Mouse (Mus musculus): ENCODE data around the gene Ptprq.

Ptprq gene

DNA sequence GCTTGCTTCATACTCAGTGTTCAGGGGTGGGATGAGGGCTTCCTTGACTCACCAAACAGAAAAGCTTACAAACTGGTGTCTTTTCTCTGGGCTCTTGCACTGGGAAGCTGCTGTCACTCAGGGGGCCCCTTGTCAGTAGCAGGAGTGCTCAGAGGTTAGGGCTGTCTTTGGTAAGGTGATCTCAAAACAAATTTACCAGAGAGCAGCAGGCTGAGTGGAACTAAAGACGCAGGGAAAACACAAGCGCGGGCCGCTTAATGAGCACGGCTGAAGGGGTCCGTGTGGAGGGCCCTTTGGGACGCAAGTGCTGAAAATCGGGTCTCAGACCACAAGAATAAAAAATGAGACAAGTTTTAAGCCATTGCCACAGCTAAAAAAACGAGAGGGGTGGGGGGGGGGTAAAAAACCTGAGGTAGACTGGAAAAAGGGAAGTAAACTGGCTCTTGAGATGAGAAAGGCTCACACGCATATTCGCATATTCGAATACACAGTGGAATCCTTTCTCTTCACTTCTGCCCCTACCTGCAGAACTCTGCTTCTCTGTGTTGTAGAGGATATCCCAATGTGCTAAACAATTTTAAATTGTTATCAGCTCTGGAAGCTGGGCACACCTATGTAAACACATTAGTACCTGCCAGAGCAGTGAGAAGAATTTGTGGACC lies 231.1 kb downstream of the Ptprq start:
- no peak for DNase-seq (ENCODE audit: low read depth, low spot score)
- Histone ChIP-seq H3K36me3 (ENCODE audit: control insufficient read depth, insufficient read depth, low read length, poor library complexity, severe bottlenecking) (no peaks in the 10 kb centered on the region), H3K27me3 (ENCODE audit: control insufficient read depth, insufficient read depth, low read length, poor library complexity, severe bottlenecking) (no peaks in the 10 kb centered on the region)

DNA sequence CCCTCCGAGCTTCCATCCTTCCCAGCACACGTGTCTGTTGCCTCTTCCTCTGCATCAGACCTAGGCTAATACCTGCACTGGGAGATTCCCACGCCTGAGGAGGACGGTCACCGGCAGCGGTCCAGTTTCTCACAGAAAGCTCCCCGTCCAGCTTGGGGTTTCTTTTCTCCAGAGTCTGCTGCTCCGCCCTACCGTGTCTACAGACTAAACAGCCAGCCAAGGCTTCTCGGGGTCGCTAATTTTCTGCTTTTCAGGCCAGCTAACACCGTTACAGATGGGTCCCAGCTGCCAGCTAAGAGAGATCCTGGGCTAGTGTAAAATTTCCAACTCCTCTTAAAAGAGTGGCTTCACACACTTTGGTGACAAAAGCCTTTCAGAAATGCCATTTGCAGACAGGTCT lies 233.1 kb downstream of the Ptprq start:
- Histone ChIP-seq H3K27me3 (ENCODE audit: control insufficient read depth, insufficient read depth, low read length, poor library complexity, severe bottlenecking) (no peaks in the 10 kb centered on the region), H3K36me3 (ENCODE audit: control insufficient read depth, insufficient read depth, low read length, poor library complexity, severe bottlenecking) (no peaks in the 10 kb centered on the region)
- DNase-seq (ENCODE audit: low read depth, low spot score): no peak

DNA sequence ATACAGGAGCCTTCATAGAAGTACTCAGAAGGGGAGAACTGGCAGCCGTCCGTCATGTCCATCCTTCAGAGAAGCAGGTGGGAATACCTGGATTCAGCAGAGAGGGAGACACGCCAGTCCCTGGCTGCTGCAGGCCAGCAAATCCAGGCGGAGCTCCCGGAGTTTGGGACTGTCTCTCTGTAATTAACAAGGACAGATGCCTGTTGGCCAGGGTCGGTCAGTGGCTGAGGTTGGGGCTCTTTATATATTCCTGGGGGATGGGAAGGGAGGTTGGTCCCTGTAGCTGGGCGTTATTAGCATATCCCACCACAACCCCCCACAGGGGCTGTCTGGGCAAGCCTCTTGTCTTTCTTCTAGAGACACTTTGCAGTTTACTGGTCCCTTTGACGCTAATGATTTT lies 234.0 kb downstream of the Ptprq start, which contains the start of gene Myf5:
Myf5 (minus strand) TSS at position 265 of the 400 bp plus-strand sequence.
- no peaks in the 10 kb centered on the region for H3K27me3 ChIP-seq (ENCODE audit: control insufficient read depth, insufficient read depth, low read length, poor library complexity, severe bottlenecking)
- DNase-seq (ENCODE audit: low read depth, low spot score): no peak
- no peaks in the 10 kb centered on the region for H3K36me3 ChIP-seq (ENCODE audit: control insufficient read depth, insufficient read depth, low read length, poor library complexity, severe bottlenecking)

DNA sequence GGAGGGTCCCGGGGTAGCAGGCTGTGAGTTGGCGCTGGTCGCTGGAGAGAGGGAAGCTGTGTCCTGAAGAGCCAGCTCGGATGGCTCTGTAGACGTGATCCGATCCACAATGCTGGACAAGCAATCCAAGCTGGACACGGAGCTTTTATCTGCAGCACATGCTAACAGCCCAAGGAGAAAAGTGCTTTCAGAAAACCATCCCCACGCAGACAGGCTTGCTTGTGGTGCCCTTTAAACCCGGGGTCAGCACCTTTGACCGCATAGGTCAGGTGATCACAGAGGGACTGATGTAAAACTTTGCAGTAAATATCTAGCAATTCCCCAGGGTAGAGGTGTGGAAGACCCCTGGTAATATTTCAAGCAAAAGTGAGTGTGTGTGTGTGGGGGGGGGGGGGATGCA lies 235.8 kb downstream of the Ptprq start:
- DNase-seq (ENCODE audit: low read depth, low spot score): no peak
- no peaks in the 10 kb centered on the region for H3K36me3 ChIP-seq (ENCODE audit: control insufficient read depth, insufficient read depth, low read length, poor library complexity, severe bottlenecking)
- H3K27me3 ChIP-seq (ENCODE audit: control insufficient read depth, insufficient read depth, low read length, poor library complexity, severe bottlenecking): no peaks in the 10 kb centered on the region

DNA sequence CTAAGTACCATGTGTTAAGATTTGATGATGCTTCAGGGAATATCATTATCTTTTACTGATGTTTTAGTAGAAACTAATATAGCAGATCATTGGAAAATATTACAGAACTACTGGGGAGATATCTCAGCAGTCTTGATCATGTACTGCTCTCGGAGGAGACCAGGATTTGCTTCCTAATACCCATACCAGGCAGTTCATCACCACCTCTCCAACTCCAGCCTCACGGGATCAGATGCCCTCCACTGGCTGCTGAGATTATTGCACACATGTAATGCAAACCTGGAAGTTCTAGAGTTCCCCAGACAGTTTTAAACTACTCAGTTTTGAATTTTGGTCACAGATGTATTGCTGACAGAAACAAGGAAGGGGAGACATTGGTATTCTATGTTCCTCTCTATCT lies 246.4 kb downstream of the Ptprq start:
- H3K36me3 ChIP-seq (ENCODE audit: control insufficient read depth, insufficient read depth, low read length, poor library complexity, severe bottlenecking): no peaks in the 10 kb centered on the region
- DNase-seq (ENCODE audit: low read depth, low spot score): no peak

DNA sequence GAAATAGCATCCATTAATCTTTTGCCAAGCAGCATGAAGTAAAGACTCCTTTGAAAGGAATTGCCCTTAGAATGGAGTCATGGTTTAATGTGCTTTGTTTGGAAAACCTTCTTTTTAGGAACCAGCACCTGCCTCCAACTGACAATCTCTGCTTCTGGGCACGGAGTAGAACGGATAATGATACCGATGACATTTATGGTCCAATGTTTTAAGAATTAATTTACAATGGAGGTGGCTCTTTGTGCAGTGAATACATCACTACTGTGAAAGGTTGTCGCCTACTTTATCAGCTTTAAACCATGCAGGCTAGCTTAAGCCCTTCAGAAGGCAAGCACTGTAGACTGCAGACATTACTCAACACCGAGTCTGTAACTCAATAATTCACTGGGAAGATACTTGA lies 248.1 kb downstream of the Ptprq start:
- Histone ChIP-seq H3K36me3 (ENCODE audit: control insufficient read depth, insufficient read depth, low read length, poor library complexity, severe bottlenecking) (no peaks in the 10 kb centered on the region), H3K27me3 (ENCODE audit: control insufficient read depth, insufficient read depth, low read length, poor library complexity, severe bottlenecking) (no peaks in the 10 kb centered on the region)
- DNase-seq (ENCODE audit: low read depth, low spot score): no peak

More for the DNA sequence above, 246.4 kb downstream of the Ptprq start:
- no peaks in the 10 kb centered on the region for H3K27me3 ChIP-seq (ENCODE audit: control insufficient read depth, insufficient read depth, low read length, poor library complexity, severe bottlenecking)

DNA sequence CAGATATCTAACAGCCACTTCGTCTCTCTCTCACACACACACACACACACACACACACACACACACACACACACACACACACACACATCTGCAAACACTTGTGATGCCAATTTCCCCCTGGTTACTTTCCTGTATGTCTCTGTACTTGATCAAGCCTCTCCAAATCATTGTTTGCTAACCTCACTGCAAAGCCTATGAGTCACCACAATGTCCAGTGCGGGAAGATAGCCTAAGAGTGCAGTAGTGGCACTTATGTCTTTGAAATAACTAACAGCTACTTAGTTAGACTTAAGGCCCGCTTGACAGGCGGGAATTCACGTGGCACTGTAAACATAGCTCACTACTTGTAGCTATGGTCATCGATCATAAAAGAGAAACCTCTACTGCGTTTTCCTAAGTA lies 252.0 kb downstream of the Ptprq start:
- no peak for DNase-seq (ENCODE audit: low read depth, low spot score)
- no peaks in the 10 kb centered on the region for H3K27me3 ChIP-seq (ENCODE audit: control insufficient read depth, insufficient read depth, low read length, poor library complexity, severe bottlenecking)
- no peaks in the 10 kb centered on the region for H3K36me3 ChIP-seq (ENCODE audit: control insufficient read depth, insufficient read depth, low read length, poor library complexity, severe bottlenecking)

Data from splenic B cell, adult 2 months (primary cell).